In genomic region chr7:102226051-102226450, GRCm38 (mm10) we compare ENCODE assay signal across 16 mouse cellular contexts.
"Had no signal": no experiment of that assay in that cellular context is flagged by ENCODE, and none has a peak within 500 bp of the region (broad histone marks: within the 10 kb centered on the region; RNA-seq: fewer than 3 reads in every experiment).

No protein-coding gene starts in this region.

- H3K27ac ChIP-seq: limb, embryonic 12.5 days; limb, embryonic 15.5 days; liver, embryonic 14.5 days; macrophage; midbrain, embryonic 13.5 days had no signal

- H3K27me3 ChIP-seq: limb, embryonic 12.5 days; limb, embryonic 15.5 days; midbrain, embryonic 13.5 days had no signal

- H3K9ac ChIP-seq: limb, embryonic 12.5 days; limb, embryonic 15.5 days; liver, embryonic 14.5 days; liver, postnatal 0 days; lung, embryonic 14.5 days; midbrain, embryonic 13.5 days had no signal

- H3K4me1 ChIP-seq: limb, embryonic 12.5 days; limb, embryonic 15.5 days; midbrain, embryonic 13.5 days had no signal

- ATAC-seq: liver, postnatal 0 days; lung, postnatal 0 days; midbrain, embryonic 13.5 days had no signal

- H3K4me2 ChIP-seq: limb, embryonic 12.5 days; limb, embryonic 15.5 days; liver, embryonic 11.5 days; lung, embryonic 14.5 days; midbrain, embryonic 13.5 days had no signal

- H3K4me3 ChIP-seq: limb, embryonic 12.5 days; limb, embryonic 15.5 days; midbrain, embryonic 13.5 days had no signal

- H3K9me3 ChIP-seq: limb, embryonic 15.5 days; midbrain, embryonic 13.5 days had no signal

- DNase-seq: kidney, adult 18-20 months; kidney, adult 9 months; kidney, postnatal 14 days; kidney, postnatal 4 days; left cerebral cortex, postnatal 4 days; liver, postnatal 0 days; lung, embryonic 14.5 days; spleen, adult 18-20 months; thymus, postnatal 25 days had no signal
